Mouse (Mus musculus) MEL (cell line): ENCODE measurements around the gene Itsn1.

Source experiments
- CHD1 ChIP-seq: IDR thresholded peaks from 2 replicates; pipeline ENCODE4 v1.6.1; 2012; ENCODE audit warnings: low read depth, mild to moderate bottlenecking, inconsistent platforms, low read length, improper control_type of control experiment
- CTCF ChIP-seq, 3 experiments: IDR thresholded peaks in 2 of 3; conservative IDR thresholded peaks in 1 of 3; 2 replicates each; pipeline ENCODE4 v1.5.1; 2011 to 2012; ENCODE audit warnings: low read length in 3 of 3, low read depth in 2 of 3, mild to moderate bottlenecking in 2 of 3, improper control_type of control experiment in 1 of 3, inconsistent platforms in 1 of 3, mixed read lengths in 1 of 3, moderate library complexity in 1 of 3; ENCODE audit not compliant: control insufficient read depth in 1 of 3, insufficient read depth in 1 of 3, poor library complexity in 1 of 3, severe bottlenecking in 1 of 3
- E2F4 ChIP-seq: IDR thresholded peaks from 2 replicates; pipeline ENCODE4 v1.6.1; 2011; ENCODE audit warnings: low read depth, low read length, improper control_type of control experiment, borderline replicate concordance
- GATA1 ChIP-seq: IDR thresholded peaks from 2 replicates; pipeline ENCODE4 v1.6.1; 2011; ENCODE audit warnings: low read depth, low read length, improper control_type of control experiment
- MEF2A ChIP-seq: IDR thresholded peaks from 2 replicates; pipeline ENCODE4 v1.6.1; 2014; ENCODE audit warnings: low read depth, mild to moderate bottlenecking, inconsistent platforms, low read length, improper control_type of control experiment; ENCODE audit not compliant: poor library complexity, insufficient replicate concordance, severe bottlenecking; ENCODE audit errors: extremely low read depth
- MYC ChIP-seq: IDR thresholded peaks from 2 replicates; pipeline ENCODE4 v1.6.1; 2011; ENCODE audit warnings: low read depth, mild to moderate bottlenecking, low read length, improper control_type of control experiment, moderate library complexity
- NRF1 ChIP-seq: IDR thresholded peaks from 2 replicates; pipeline ENCODE4 v1.6.1; 2014; ENCODE audit warnings: low read depth, mild to moderate bottlenecking, inconsistent platforms, low read length, improper control_type of control experiment, moderate library complexity; ENCODE audit not compliant: poor library complexity, insufficient read depth, severe bottlenecking
- POLR2A ChIP-seq, 2 experiments: IDR thresholded peaks; 2 replicates each; pipeline ENCODE4 v1.6.1; 2011 to 2012; ENCODE audit warnings: low read length in 2 of 2, mild to moderate bottlenecking in 2 of 2, control low read depth in 1 of 2, improper control_type of control experiment in 1 of 2, low read depth in 1 of 2, moderate library complexity in 1 of 2; ENCODE audit not compliant: control insufficient read depth in 1 of 2, insufficient read depth in 1 of 2, poor library complexity in 1 of 2
- SIN3A ChIP-seq: IDR thresholded peaks from 2 replicates; pipeline ENCODE4 v1.6.1; 2012; ENCODE audit warnings: low read length, improper control_type of control experiment, inconsistent platforms
- USF1 ChIP-seq: IDR thresholded peaks from 2 replicates; pipeline ENCODE4 v1.6.1; 2014; ENCODE audit warnings: low read depth, mild to moderate bottlenecking, inconsistent platforms, low read length, improper control_type of control experiment, moderate library complexity

DNA sequence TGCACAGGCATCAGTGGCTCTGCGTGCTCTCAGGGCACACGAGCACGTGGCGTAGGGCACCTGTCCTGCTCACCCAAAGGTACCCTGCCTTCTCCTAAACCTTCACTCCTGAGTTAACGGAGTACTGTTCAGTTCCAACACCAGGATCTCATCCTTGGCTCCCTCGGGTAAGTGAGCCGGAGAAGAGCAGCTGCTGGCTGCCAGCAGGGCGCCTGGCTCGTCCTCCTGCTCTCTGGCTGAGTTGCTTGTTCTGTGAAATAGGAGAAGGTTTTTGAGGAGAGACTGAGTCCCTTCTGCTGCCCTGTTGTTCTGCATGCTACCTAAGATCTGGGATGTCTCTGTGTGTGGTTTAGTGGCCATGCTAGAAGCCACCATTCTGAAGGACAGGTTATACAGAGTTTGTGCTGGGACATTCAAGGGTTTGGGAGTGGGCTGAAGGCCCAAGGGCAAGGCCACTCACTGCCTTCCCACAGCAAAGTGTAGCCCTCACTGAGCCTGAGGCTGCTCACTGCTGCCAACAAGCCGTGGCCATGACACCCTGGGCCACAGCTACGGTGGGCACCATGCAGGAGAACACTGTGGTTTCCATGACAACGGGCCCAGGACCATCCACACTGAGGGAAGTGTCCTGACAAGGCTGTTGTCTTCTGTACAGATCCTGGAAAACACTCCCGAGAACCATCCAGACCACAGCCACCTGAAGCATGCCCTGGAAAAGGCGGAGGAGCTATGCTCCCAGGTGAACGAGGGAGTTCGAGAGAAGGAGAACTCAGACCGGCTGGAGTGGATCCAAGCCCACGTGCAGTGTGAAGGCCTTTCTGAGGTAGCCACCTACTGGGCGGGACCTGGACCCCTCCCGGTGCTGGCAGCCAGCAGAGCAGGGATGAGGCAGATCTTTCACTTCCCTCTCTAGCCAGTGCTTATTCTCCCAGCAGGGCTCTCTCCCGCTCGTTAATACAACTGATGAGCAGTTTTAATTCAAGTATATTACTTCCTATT, 170.1 kb downstream of the Itsn1 start:
- no peak for TF ChIP-seq CTCF (IDR thresholded peaks at IDR 0.05 in 2 of 3, conservative IDR thresholded peaks at IDR 0.05 in 1 of 3; ENCODE audit: control insufficient read depth in 1 of 3, insufficient read depth in 1 of 3, low read depth in 2 of 3, low read length in 3 of 3, poor library complexity in 1 of 3, severe bottlenecking in 1 of 3)
- TF ChIP-seq NRF1, result no peak
- TF ChIP-seq POLR2A (IDR thresholded peaks at IDR 0.05; ENCODE audit: control insufficient read depth in 1 of 2, insufficient read depth in 1 of 2, low read depth in 1 of 2, low read length in 2 of 2, poor library complexity in 1 of 2), result no peak
- TF ChIP-seq MYC, result no peak
- no peak for TF ChIP-seq E2F4
- no peak for TF ChIP-seq SIN3A
- TF ChIP-seq CHD1, result no peak
- TF ChIP-seq MEF2A, result no peak
- TF ChIP-seq GATA1, result no peak
- TF ChIP-seq USF1, result no peak
